Mouse (Mus musculus): Measurements from ENCODE around the gene Pdilt. TPM values are rescaled to one million over a fixed set of nuclear protein-coding genes. Genes with fewer than 3 reads are reported as not detected.
"Not testable (repeated sequence)": the region's sequence is repeated elsewhere in the genome, so short reads cannot be mapped to it uniquely, and the experiment has no call there.

Pdilt gene
- polyA plus RNA-seq (2012; ENCODE audit: insufficient read depth, insufficient read length, low replicate concordance, missing spikeins), result not detected in 2 replicates

- no peak within 1 kb of the TSS for H3K27ac ChIP-seq (ENCODE audit: insufficient read depth, low read depth, low read length)
- H3K4me1 ChIP-seq (ENCODE audit: control insufficient read depth, insufficient read depth, low read length), result peaks cover 3% of the 10 kb centered on the region
- 89% methylated on average over 4 of the region's 4 CpGs for WGBS
- no peak for TF ChIP-seq CTCF (IDR thresholded peaks at IDR 0.05; ENCODE audit: insufficient read depth, low read depth, low read length)
- no peak for TF ChIP-seq POLR2A (IDR thresholded peaks at IDR 0.05; ENCODE audit: insufficient read depth, low read depth, low read length)
- no peak within 1 kb of the TSS for H3K4me3 ChIP-seq (ENCODE audit: insufficient read depth, low read depth, low read length)
These were observed at the start of gene Pdilt for GRCm38 (mm10) chr7:119523389-119523788. TSS of gene Pdilt (minus strand) at chr7:119523489.

GRCm38 (mm10) chr7:119562476-119562875 lies 39.2 kb upstream of the Pdilt start:
- WGBS, result 92% methylated on average over 2 of the region's 2 CpGs
- H3K4me3 ChIP-seq (ENCODE audit: insufficient read depth, low read depth, low read length); H3K27ac ChIP-seq (ENCODE audit: insufficient read depth, low read depth, low read length); H3K4me1 ChIP-seq (ENCODE audit: control insufficient read depth, insufficient read depth, low read length): not testable (repeated sequence)

GRCm38 (mm10) chr7:119561441-119561840 lies 38.2 kb upstream of the Pdilt start:
- Histone ChIP-seq H3K4me3 (ENCODE audit: insufficient read depth, low read depth, low read length) (no peak overlapping the region), H3K4me1 (ENCODE audit: control insufficient read depth, insufficient read depth, low read length) (no peaks in the 10 kb centered on the region), H3K27ac (ENCODE audit: insufficient read depth, low read depth, low read length) (no peak overlapping the region)
- TF ChIP-seq POLR2A (IDR thresholded peaks at IDR 0.05; ENCODE audit: insufficient read depth, low read depth, low read length) (no peak), CTCF (IDR thresholded peaks at IDR 0.05; ENCODE audit: insufficient read depth, low read depth, low read length) (no peak)
- WGBS, result 52% methylated on average over 4 of the region's 4 CpGs

- WGBS, result 92% methylated on average over 3 of the region's 3 CpGs
- Histone ChIP-seq H3K27ac (ENCODE audit: insufficient read depth, low read depth, low read length) (no peak overlapping the region), H3K4me3 (ENCODE audit: insufficient read depth, low read depth, low read length) (no peak overlapping the region), H3K4me1 (ENCODE audit: control insufficient read depth, insufficient read depth, low read length) (no peaks in the 10 kb centered on the region)
- TF ChIP-seq POLR2A (IDR thresholded peaks at IDR 0.05; ENCODE audit: insufficient read depth, low read depth, low read length) (no peak), CTCF (IDR thresholded peaks at IDR 0.05; ENCODE audit: insufficient read depth, low read depth, low read length) (no peak)
These were observed 37.2 kb upstream of the Pdilt start for GRCm38 (mm10) chr7:119560452-119560835.

- no peak overlapping the region for H3K4me3 ChIP-seq (ENCODE audit: insufficient read depth, low read depth, low read length)
- no peak overlapping the region for H3K27ac ChIP-seq (ENCODE audit: insufficient read depth, low read depth, low read length)
- TF ChIP-seq POLR2A (IDR thresholded peaks at IDR 0.05; ENCODE audit: insufficient read depth, low read depth, low read length), result no peak
- TF ChIP-seq CTCF (IDR thresholded peaks at IDR 0.05; ENCODE audit: insufficient read depth, low read depth, low read length), result no peak
- 77% methylated on average over 3 of the region's 3 CpGs for WGBS
- no peaks in the 10 kb centered on the region for H3K4me1 ChIP-seq (ENCODE audit: control insufficient read depth, insufficient read depth, low read length)
These were observed 36.6 kb upstream of the Pdilt start for GRCm38 (mm10) chr7:119559789-119560451.

- TF ChIP-seq CTCF (IDR thresholded peaks at IDR 0.05; ENCODE audit: insufficient read depth, low read depth, low read length), result no peak
- no peak for TF ChIP-seq POLR2A (IDR thresholded peaks at IDR 0.05; ENCODE audit: insufficient read depth, low read depth, low read length)
- Histone ChIP-seq H3K27ac (ENCODE audit: insufficient read depth, low read depth, low read length) (no peak within 1 kb of the TSS), H3K4me3 (ENCODE audit: insufficient read depth, low read depth, low read length) (no peak within 1 kb of the TSS), H3K4me1 (ENCODE audit: control insufficient read depth, insufficient read depth, low read length) (no peaks in the 10 kb centered on the region)
- WGBS, result 89% methylated on average over 1 of the region's 1 CpGs
These were observed 30.8 kb upstream of the Pdilt start, which contains the start of gene Acsm2 for GRCm38 (mm10) chr7:119554040-119554439. TSS of gene Acsm2 (plus strand) at chr7:119554340.

- TF ChIP-seq CTCF (IDR thresholded peaks at IDR 0.05; ENCODE audit: insufficient read depth, low read depth, low read length) (no peak), POLR2A (IDR thresholded peaks at IDR 0.05; ENCODE audit: insufficient read depth, low read depth, low read length) (no peak)
- WGBS, result 85% methylated on average over 3 of the region's 3 CpGs
- no peak overlapping the region for H3K27ac ChIP-seq (ENCODE audit: insufficient read depth, low read depth, low read length)
- no peak overlapping the region for H3K4me3 ChIP-seq (ENCODE audit: insufficient read depth, low read depth, low read length)
- no peaks in the 10 kb centered on the region for H3K4me1 ChIP-seq (ENCODE audit: control insufficient read depth, insufficient read depth, low read length)
These were observed 27.4 kb upstream of the Pdilt start for GRCm38 (mm10) chr7:119550471-119551222.

GRCm38 (mm10) chr7:119545572-119545971 lies 22.3 kb upstream of the Pdilt start:
- Histone ChIP-seq H3K4me1 (ENCODE audit: control insufficient read depth, insufficient read depth, low read length) (no peaks in the 10 kb centered on the region), H3K27ac (ENCODE audit: insufficient read depth, low read depth, low read length) (no peak overlapping the region), H3K4me3 (ENCODE audit: insufficient read depth, low read depth, low read length) (no peak overlapping the region)
- no peak for TF ChIP-seq CTCF (IDR thresholded peaks at IDR 0.05; ENCODE audit: insufficient read depth, low read depth, low read length)
- TF ChIP-seq POLR2A (IDR thresholded peaks at IDR 0.05; ENCODE audit: insufficient read depth, low read depth, low read length), result no peak

GRCm38 (mm10) chr7:119542445-119542844 lies 19.2 kb upstream of the Pdilt start:
- 80% methylated on average over 2 of the region's 2 CpGs for WGBS
- Histone ChIP-seq H3K27ac (ENCODE audit: insufficient read depth, low read depth, low read length) (no peak overlapping the region), H3K4me1 (ENCODE audit: control insufficient read depth, insufficient read depth, low read length) (no peaks in the 10 kb centered on the region), H3K4me3 (ENCODE audit: insufficient read depth, low read depth, low read length) (no peak overlapping the region)
- TF ChIP-seq CTCF (IDR thresholded peaks at IDR 0.05; ENCODE audit: insufficient read depth, low read depth, low read length) (no peak), POLR2A (IDR thresholded peaks at IDR 0.05; ENCODE audit: insufficient read depth, low read depth, low read length) (no peak)
